Mouse (Mus musculus): ENCODE data around the gene Pias3.
A peak's percentile ranks its signal among the peaks of the same experiment; 100 is the strongest.
"Not testable (repeated sequence)": the region's sequence is repeated elsewhere in the genome, so short reads cannot be mapped to it uniquely, and the experiment has no call there.

Gene Pias3

DNA sequence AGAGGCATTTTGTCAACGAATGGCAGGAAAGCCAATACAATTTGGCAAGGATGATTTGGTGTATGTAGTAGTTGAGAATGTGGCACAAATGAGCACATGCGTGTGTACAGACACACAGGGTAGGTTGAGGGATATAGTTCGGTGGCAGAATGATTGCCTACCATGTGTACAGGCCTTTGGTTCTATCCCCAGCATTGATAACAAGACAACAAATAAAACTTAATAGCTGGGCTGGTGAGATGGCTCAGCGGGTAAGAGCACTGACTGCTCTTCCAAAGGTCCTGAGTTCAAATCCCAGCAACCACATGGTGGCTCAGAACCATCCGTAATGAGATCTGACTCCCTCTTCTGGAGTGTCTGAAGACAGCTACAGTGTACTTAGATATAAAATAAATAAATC lies 10.1 kb upstream of the Pias3 start:
- DNase-seq = not testable (repeated sequence)

DNA sequence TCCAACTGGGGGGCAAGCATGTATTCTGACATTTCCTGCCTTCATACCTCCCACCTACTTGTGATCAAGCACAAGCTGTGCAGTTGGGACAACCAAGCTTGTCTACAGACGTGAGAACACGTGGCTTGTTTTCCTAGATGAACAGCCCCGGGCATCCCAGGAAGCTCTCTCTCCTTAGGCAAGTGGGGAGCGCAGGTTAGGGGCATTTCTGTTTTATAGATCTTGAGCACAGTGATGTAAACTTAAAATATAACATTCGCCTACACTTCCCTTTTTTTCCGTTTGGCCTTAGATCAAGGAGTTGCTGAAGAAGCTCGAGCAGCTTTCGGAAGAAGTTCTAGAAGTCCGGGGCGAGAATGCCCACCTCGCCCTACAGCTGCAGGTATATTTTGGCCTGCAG lies 7.3 kb upstream of the Pias3 start:
- DNase-seq = no peak

DNA sequence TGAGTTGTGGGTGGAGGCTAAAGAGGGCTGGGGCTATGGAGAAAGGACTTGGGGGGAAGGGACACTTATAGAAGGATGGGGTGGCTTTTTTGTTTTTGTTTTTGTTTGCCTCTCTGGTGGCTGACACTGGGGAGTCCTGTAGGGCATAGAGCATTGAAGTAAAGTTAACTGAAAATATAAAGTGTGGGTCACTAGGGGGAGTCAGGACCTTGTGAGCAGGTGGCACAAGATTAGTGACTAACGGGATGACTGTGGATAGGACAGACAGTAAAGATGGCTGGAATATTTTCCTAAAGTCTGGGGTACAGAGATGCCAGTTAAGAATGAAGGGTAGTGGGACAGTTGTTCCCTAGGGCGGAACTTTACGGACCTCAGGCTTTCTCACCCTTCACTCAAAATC lies 5.9 kb upstream of the Pias3 start:
- no peak for DNase-seq

DNA sequence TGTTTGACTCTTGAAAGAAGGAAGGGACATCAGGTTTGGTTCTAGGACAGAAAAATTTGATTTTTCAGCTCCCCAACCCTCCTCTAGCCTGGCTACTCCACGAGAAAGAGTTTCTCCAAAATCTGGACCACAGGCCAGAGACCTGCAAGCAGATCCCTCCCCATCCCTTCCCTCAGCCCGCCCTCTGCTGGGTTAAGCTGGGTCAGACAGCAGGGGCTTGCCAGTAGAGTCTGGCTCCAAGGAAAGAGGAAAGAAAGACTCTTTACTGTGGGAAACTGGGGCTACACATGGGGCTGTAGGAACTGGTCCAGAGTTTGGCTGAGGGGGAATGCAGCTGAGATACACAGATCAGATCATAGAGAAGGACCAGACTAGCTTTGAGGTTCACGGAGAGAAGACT lies 3.7 kb upstream of the Pias3 start:
- no peak for DNase-seq

DNA sequence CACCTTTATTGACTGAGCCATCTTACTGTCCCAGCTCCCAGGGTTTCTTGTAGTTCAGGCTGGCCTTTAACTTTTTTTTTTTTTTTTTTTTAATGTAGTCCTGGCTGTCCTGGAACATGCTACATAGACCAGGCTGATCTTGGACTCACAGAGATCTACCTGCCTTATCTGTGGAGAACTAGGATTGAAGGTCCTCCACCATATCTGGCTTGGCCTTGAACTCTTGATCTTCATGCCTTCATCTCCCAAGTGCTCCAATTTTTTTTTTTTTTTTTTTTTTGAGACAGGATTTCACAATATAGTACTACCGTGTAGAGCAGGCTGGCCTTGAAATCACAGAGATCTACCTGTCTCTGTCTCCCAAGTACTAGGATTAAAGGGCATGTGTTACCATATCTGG lies 2.6 kb upstream of the Pias3 start:
- DNase-seq = no peak

DNA sequence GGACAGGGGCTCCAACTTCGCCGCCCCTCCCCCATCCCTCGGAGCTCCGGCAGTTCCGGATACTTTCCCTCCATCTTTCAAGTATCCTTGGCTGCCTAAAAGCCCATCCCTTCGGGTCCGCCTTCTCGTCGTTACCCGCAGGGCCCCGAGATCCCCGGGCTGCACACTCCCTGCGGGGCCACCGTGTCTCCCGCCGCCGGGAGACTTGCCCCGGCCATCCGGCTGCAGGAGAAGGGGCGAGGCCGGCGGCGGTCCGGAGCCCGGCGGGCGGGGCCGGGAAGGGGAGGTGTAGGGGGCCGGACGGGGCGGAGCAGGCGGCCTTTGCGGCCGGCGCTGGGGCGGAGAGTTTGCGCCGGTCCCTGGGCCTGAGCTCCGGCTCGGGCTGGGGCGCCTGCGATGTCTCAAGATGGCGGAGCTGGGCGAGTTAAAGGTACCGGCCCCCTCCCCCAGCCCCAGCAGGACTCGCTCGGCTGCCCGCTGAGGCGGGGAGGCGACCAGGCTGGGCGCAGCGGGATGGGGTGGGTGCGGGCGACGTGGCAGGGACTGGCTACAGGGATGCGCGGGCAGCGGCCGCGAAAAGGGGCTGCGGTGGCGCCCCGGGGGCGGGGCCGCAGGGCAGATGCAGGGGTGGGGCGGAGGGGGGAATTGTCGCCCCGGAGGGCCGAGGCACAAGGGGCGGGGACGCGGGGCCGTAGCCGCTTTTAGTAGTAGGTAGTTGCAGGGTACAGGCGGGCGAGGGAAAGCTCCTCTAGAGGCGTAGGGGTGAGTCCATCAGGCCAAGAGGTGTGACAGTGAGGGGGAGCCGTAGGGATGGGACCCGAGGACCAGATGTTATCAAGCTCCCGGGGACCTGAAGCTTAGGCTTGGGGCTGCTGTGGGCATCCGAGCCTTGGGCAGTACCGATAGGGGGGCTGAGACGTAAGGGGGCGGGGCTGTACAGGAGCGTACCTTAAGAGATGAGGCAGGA lies 865 bp downstream of the Pias3 start:
- peak; percentile 76 for DNase-seq

DNA sequence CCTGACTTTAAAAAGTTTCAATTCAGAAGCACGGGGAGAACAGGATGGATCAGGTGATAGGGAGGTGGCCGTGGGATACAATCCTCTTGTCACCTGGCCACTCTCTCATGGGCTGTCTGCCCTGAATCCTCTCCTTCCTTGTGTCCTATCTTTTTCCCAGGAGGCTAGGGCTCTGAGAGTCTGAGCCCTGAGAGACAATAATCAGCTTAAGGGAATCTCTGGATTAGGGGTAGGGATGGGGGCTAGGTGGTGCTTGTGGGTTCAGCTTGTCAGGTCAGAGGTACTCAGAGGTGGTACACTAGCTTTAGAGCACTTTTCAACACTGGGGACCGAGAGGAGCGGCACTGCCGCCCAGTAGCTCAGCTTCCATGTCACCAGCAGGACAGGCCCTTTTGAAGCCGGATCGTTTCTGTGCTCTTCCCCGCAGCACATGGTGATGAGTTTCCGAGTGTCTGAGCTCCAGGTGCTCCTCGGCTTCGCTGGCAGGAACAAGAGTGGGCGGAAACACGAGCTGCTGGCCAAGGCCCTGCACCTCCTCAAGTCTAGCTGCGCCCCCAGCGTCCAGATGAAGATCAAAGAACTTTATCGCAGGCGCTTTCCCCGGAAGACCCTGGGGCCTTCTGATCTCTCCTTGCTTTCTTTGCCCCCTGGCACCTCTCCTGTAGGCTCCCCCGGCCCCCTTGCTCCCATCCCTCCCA lies 3.0 kb downstream of the Pias3 start:
- DNase-seq = no peak

DNA sequence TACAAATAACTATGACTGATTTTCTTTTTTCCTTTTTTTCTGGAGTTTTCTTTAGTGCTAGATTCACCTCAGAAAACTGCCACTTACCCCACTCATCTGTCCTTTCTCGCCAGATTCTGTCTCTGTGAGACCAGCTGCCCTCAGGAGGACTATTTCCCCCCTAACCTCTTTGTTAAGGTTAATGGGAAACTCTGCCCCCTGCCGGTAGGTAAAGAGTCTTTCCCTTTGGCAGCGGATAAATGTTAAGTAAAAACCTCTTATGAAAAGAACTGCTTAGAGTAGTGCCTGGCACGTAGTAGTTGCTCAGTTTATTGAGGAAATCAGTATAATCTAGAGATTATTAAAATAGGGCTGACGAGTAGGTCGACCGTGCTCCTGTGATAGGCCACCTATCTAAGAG lies 4.2 kb downstream of the Pias3 start:
- DNase-seq = no peak

DNA sequence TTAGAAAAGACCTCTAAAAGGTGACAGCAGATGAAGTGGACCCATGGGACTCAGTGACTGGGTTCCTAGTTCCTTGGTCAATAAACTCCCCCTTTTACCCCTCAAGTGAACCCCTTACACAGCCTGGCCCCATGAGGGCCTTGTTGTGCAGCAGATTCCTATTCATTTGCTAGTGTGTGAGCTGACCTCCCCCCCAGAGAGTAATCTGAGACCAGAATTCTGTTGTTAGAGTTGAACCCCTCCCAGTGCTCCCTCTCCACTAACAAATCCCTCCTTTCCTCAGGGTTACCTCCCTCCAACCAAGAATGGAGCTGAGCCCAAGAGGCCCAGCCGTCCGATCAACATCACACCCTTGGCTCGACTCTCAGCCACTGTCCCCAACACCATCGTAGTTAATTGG lies 4.8 kb downstream of the Pias3 start:
- DNase-seq = no peak

DNA sequence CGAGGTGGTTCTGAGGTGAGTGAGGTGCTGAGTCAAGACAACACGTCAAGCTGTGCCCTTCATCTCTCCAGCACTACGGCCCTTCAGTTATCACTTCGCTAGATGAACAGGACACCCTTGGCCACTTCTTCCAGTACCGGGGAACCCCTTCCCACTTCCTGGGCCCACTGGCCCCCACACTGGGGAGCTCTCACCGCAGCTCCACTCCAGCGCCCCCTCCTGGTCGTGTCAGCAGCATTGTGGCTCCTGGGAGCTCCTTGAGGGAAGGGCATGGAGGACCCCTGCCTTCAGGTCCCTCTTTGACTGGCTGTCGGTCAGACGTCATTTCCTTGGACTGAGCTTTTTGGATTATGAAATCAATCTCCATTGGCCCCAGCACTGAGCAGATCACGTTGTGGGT lies 8.6 kb downstream of the Pias3 start:
- peak; percentile 46 for DNase-seq

DNA sequence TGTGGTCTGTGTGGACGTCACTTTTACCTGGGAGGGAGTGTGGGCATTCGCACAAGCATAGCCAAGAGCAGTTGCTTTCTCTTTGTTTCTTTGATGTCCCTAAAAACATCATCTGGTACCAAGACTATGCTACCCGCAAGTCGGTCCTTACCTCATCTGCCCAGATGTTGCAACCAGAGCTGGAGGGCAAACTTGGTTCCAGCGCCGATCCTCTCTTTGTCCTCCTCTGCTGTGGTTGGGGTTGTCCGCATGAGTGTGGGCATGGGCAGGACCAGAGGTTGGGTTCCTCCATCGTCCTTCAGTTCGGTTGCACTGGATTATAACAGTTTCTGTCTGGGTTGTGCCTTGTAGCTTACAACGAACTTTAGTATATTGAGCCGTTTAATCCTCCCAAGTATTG lies 10.0 kb downstream of the Pias3 start:
- no peak for DNase-seq

DNA sequence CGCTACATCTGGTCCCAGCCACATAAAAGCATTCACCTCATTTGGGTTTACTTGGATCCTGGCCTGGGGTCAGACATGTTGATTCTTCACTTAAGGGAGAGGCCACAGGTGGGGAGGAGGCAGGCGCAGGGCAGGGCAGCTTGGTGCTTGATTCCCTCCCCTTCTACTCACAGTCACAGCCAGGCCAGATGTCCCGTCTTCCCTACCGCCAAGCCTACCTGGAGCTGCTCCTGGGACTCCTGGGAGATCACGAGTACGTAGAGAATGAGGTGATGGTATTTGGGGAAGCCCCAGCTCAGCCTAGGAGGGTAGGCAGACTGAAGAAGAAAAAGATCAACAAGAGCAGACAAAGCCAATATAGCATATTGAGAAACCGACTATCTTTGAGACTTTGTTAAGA lies 10.8 kb downstream of the Pias3 start:
- DNase-seq = no peak

DNA sequence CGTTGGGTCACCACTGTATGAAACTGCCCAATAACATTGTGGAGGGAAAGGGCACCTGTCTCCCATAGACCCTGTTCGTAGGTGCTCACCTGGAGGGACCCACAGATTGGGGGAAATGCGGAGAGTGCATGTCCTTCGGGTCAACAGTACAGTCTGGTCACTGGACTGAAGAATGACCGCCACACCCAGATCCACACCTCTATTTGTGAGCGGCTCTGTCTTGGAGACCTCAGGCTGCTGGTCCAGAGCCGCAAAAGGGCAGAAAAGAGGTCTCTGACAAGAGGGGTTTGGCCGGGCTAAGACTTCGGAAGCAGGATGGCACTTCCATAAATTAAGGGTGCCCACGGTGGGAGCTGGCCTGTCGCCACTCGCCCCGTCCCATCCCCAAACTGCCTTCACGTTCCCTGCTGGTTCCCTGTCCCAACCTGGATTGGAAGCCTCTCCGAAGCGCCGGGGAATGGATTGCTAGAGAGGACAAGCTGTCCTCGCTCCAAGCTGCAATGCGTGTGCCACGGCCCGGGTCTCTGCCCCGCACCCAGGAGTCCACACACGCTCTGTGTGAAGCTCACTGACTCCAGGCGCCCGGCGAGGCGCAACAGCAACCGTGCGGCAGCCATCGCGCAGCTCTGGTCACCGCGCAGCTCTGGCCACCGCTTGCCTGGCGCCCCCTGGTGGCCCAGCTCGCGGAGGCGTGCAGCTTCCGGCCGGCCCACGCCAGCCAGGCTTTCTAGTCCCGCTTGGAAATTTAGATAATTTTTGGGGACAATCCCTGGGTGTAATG lies 11.9 kb downstream of the Pias3 start, which contains the start of gene Nudt17:
Gene Nudt17 (minus strand): TSS at position 660 of the 781 bp plus-strand sequence.
- peak; percentile 89 for DNase-seq

DNA sequence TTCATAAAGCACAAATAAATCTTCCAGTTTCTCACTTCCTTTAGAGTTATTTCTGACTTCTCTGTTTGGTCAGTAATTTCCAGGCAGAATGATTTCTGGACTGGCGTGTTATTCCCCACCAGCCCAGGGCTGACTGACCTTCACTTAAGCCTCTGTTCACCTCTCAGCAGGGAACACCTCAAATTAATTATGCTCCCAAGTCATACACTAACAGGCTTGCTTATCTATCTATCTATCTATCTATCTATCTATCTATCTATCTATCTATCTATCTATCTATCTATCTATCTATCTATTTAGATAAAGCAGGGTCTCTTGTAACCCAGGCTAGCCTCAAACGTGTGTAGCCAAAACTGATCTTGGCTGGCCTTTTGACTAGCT lies 12.5 kb downstream of the Pias3 start:
- DNase-seq = no peak

DNA sequence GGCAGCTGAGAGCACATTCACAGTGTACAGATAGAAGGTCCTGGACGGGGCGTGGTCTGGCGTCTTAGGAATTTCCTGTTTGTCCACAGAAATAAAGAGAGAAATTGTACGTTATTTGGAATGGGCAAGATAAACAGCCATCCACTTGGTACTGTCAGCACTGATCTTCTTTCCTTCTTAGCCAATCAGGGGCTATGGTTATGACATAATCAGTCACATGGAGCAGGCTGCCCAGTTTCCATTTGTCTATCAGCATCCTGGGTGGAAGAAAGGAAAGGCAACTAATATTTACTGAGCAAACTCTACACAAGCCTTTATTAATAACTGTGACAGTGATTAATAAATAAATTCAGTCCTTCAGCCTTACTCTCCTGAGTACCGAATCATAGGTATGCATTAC lies 18.1 kb downstream of the Pias3 start:
- DNase-seq = no peak

DNA sequence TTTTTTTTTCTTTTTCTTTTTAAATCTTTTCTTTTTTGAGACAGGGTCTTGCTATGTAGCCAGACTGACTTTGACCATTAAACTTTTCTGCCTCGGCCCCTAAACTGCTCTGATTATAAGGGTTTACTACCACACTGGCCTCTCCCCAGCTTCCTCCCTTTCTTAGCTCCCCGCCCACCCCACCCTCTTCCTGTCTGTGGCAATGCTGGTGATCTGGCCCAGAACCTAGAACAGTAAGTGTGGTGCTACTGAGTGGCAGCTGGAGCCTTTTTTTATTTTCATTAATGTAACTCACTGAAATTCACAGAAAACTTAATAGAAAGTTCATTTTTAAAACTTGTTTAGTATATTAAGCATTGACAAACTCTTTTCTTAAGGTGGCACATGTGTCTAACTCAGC lies 19.7 kb downstream of the Pias3 start:
- no peak for DNase-seq

DNA sequence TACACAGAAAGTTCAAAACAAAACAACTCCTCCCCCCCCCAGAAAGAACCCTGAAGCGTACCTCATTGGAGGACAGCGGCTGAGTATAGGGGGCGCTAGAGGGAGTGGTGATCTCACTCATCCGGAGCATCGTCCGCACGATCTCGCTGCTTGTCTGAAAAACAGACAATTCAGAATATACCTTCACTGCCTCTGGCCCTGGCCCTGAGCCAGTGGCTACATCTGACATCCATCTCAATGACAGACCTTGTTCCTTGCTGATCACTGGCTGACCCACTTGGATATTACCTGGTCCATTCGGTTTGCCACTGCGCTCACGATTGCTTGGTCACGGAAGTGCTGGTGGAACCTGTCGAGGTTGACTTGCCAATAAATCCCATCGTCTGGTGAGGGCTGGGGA lies 23.0 kb downstream of the Pias3 start:
- peak; percentile 66 for DNase-seq

DNA sequence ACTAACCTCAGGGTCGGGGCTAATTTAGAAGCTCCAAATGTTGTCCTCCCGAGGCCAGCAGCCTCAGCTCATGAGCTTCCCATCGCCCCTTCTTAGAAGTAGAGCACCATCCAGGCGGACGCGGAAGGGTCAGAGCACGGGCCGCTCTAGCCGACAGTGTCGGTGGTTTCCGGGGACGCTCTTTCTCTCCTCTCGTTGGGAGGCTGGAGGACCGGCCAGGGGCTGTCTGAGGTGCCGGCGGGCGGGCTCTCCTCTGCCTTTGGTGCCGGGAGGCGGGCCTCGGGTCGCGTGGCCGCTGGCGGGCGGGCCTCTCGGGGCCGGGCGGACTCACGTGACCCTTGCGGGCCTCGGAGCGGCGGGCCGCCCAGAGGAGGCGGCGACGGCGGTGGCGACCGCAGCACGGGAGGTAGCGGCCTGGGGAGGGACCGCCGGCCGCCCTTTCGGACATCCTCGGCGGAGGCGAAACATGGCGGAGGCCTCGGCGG lies 31.2 kb downstream of the Pias3 start, which contains the start of the genes Polr3c and Rnf115:
Gene Polr3c (minus strand): TSS at position 286 of the 485 bp plus-strand sequence.
Gene Rnf115 (plus strand): TSS at position 322 of the 485 bp plus-strand sequence.
- DNase-seq = peak; percentile 85

DNA sequence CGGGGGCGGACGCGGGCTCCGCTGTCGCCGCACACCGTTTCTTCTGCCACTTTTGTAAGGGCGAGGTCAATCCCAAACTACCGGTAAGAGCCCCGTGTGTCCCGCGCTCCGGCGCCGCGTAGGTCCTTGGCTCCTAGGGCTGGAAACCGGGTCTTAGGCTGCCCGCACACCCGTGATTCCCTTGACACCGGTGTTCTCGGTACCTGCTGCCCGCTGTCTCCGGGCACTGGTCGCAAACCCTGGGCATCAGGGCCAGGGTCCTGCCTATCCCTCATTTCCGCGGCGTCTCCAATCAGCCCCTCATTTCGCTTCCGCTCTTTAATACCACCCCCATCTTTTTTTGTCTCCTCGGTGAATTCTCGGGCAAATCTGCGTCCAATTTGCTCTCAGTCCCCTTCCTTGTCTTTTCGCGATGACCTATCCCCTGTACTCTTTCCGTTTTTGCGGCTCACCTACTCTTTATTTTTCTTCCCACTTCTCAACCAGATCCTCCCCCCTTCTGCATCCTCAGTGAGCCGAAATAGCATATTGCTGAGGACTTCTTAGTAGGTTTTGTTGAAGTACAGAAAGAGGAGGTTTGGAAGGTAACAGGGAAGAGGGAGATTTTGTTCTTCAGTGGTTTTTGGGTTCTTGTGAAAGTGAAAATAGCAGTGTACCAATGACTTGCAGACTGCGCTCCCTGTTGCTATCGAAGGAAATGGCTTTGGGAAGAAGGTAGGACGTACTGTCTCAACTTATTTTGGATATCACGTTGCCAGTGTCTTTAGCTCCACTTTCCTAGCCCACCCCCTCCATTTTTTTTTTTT lies 31.8 kb downstream of the Pias3 start:
- no peak for DNase-seq

DNA sequence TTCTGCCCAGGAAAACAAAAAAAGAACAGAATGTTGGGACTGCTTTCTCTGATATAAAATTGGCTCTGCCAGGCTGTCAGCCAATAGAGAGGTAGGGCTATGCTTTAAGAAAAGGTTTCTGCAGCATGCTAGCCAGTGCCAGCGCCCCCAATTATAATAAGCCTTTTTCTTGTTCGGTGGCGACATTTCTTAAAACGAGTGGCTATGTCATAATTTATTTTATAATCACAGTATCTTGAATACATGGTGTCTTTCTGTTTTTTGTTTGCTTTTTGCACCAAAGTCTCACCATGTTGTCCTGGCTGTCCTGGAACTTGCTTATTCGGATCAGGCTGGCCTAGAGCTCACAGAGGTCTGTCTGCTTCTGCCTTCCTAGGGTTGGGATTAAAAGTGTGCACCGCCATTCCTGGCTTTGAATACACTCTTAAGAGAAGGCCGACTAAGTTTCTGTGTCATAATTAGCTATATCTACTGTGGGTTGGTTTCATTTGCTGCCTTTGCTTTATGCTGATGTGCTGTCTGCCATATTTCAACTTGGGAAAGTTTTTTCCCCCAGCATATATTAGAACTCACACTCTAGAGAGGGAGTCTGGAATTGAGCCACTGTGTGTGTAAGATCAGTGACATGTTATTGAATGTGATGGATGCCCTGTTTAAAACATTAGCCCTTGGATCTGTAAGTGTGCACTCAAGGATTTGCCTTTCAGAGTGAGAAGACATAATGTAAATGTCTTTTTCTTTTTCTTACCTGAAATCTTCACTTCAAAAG lies 32.6 kb downstream of the Pias3 start:
- DNase-seq = no peak

DNA sequence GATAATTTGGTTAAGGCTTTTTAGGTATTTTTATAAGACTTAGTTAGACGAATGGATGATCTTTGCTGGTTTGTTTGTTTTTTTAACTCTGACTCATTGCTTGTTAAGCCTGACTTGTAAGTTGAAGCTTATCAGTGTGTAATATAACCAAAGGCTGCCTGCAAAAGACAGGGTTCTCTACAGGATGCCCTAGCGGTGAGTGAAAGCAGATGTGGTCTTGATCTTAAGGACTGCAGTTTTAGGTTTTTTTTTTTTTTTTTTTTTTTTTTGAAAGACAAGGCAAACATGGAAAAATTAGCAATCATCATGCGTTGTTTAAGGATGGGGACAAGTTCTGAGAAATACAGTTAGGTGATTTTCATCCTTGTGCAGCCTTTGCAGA lies 33.2 kb downstream of the Pias3 start:
- no peak for DNase-seq

Data from right cerebral cortex, postnatal 4 days (tissue).